Mouse (Mus musculus) erythroblast, embryonic 14.5 days (primary cell): ENCODE data around the gene Clip4. TPM values are rescaled to one million over a fixed set of nuclear protein-coding genes. Genes with fewer than 3 reads are reported as not detected.

Experiments used
- H3K27me3 ChIP-seq: 2 replicates; pipeline ENCODE4 v1.6.1; 2012; ENCODE audit warnings: inconsistent platforms; ENCODE audit not compliant: control insufficient read depth
- H3K36me3 ChIP-seq: 2 replicates; pipeline ENCODE4 v1.6.1; 2012; ENCODE audit warnings: mild to moderate bottlenecking, inconsistent platforms; ENCODE audit not compliant: control insufficient read depth
- H3K4me1 ChIP-seq: 2 replicates; pipeline ENCODE4 v1.6.1; 2012; ENCODE audit warnings: inconsistent platforms; ENCODE audit not compliant: control insufficient read depth
- H3K4me3 ChIP-seq: replicated peaks from 2 replicates; pipeline ENCODE3; 2012; ENCODE audit warnings: moderate library complexity, mild to moderate bottlenecking, inconsistent platforms
- H3K9me3 ChIP-seq: 2 replicates; pipeline ENCODE4 v1.6.1; 2012; ENCODE audit warnings: low read length, inconsistent platforms, mixed read lengths; ENCODE audit not compliant: control insufficient read depth
- GATA1 ChIP-seq: IDR thresholded peaks from 2 replicates; pipeline ENCODE4 v1.6.1; 2012; ENCODE audit warnings: low read length, inconsistent platforms, mixed read lengths
- TAL1 ChIP-seq: IDR thresholded peaks from 3 replicates; pipeline ENCODE4 v1.6.1; 2012; ENCODE audit warnings: low read length, inconsistent platforms, mixed read lengths
- polyA plus RNA-seq: library from polyadenylated mRNA; stranded (reverse); fragments of >175 nt; gene quantifications from 2 replicates; pipeline ENCODE4 v1.2.3, GENCODE M21; 2012

Gene Clip4
- polyA plus RNA-seq, 1 experiment, result not detected

- H3K4me1 ChIP-seq, result no peaks in the 10 kb centered on the region
- H3K36me3 ChIP-seq, result no peaks in the 10 kb centered on the region
- TF ChIP-seq TAL1, result no peak
- H3K27me3 ChIP-seq, result no peaks in the 10 kb centered on the region
- H3K9me3 ChIP-seq, result no peaks in the 10 kb centered on the region
- no peak overlapping the region for H3K4me3 ChIP-seq
Measured at GRCm38 (mm10) chr17:71816136-71816864, 48.0 kb downstream of the Clip4 start.

GRCm38 (mm10) chr17:71823622-71824306 is 55.5 kb downstream of the Clip4 start:
- Histone ChIP-seq H3K9me3 (no peaks in the 10 kb centered on the region), H3K36me3 (no peaks in the 10 kb centered on the region), H3K4me3 (no peak overlapping the region)

GRCm38 (mm10) chr17:71826603-71827002 is 58.3 kb downstream of the Clip4 start:
- Histone ChIP-seq H3K4me1 (no peaks in the 10 kb centered on the region), H3K27me3 (no peaks in the 10 kb centered on the region), H3K36me3 (no peaks in the 10 kb centered on the region), H3K4me3 (no peak overlapping the region), H3K9me3 (no peaks in the 10 kb centered on the region)
- no peak for TF ChIP-seq GATA1
- no peak for TF ChIP-seq TAL1

More at GRCm38 (mm10) chr17:71823622-71824306, 55.5 kb downstream of the Clip4 start:
- no peaks in the 10 kb centered on the region for H3K27me3 ChIP-seq
- H3K4me1 ChIP-seq, result no peaks in the 10 kb centered on the region
- no peak for TF ChIP-seq GATA1
- no peak for TF ChIP-seq TAL1

GRCm38 (mm10) chr17:71827627-71828026 is 59.4 kb downstream of the Clip4 start:
- no peak for TF ChIP-seq GATA1
- no peak for TF ChIP-seq TAL1
- no peaks in the 10 kb centered on the region for H3K4me1 ChIP-seq
- no peak overlapping the region for H3K4me3 ChIP-seq
- H3K36me3 ChIP-seq, result no peaks in the 10 kb centered on the region
- no peaks in the 10 kb centered on the region for H3K9me3 ChIP-seq
- no peaks in the 10 kb centered on the region for H3K27me3 ChIP-seq

- no peak for TF ChIP-seq TAL1
- TF ChIP-seq GATA1, result no peak
- H3K4me1 ChIP-seq, result no peaks in the 10 kb centered on the region
- no peaks in the 10 kb centered on the region for H3K36me3 ChIP-seq
- H3K9me3 ChIP-seq, result no peaks in the 10 kb centered on the region
- no peak overlapping the region for H3K4me3 ChIP-seq
- H3K27me3 ChIP-seq, result no peaks in the 10 kb centered on the region
Measured at GRCm38 (mm10) chr17:71828647-71829414, 60.6 kb downstream of the Clip4 start.

GRCm38 (mm10) chr17:71831960-71832359 is 63.7 kb downstream of the Clip4 start:
- no peak for TF ChIP-seq GATA1
- TF ChIP-seq TAL1, result no peak
- Histone ChIP-seq H3K4me1 (no peaks in the 10 kb centered on the region), H3K27me3 (no peaks in the 10 kb centered on the region), H3K36me3 (no peaks in the 10 kb centered on the region), H3K9me3 (no peaks in the 10 kb centered on the region), H3K4me3 (no peak overlapping the region)

GRCm38 (mm10) chr17:71862184-71862583 is 93.9 kb downstream of the Clip4 start:
- Histone ChIP-seq H3K27me3 (no peaks in the 10 kb centered on the region), H3K4me3 (no peak overlapping the region), H3K4me1 (no peaks in the 10 kb centered on the region; the same call in 1 of the 2 replicates), H3K36me3 (no peaks in the 10 kb centered on the region), H3K9me3 (peaks cover 16% of the 10 kb centered on the region)
- no peak for TF ChIP-seq GATA1
- no peak for TF ChIP-seq TAL1

- Histone ChIP-seq H3K27me3 (no peaks in the 10 kb centered on the region), H3K9me3 (peaks cover 16% of the 10 kb centered on the region), H3K4me3 (no peak overlapping the region), H3K36me3 (no peaks in the 10 kb centered on the region), H3K4me1 (no peaks in the 10 kb centered on the region; the same call in 1 of the 2 replicates)
- TF ChIP-seq GATA1 (no peak), TAL1 (no peak)
Measured at GRCm38 (mm10) chr17:71862895-71863294, 94.6 kb downstream of the Clip4 start.

- H3K27me3 ChIP-seq, result peaks cover 7% of the 10 kb centered on the region
- no peak overlapping the region for H3K4me3 ChIP-seq
- H3K36me3 ChIP-seq, result no peaks in the 10 kb centered on the region
- H3K9me3 ChIP-seq, result peaks cover 16% of the 10 kb centered on the region
- TF ChIP-seq GATA1 (no peak), TAL1 (no peak)
- H3K4me1 ChIP-seq, result no peaks in the 10 kb centered on the region; the same call in 1 of the 2 replicates
Measured at GRCm38 (mm10) chr17:71864039-71864438, 95.8 kb downstream of the Clip4 start.
